Mouse (Mus musculus): ENCODE results near the gene Parp12.

DNA sequence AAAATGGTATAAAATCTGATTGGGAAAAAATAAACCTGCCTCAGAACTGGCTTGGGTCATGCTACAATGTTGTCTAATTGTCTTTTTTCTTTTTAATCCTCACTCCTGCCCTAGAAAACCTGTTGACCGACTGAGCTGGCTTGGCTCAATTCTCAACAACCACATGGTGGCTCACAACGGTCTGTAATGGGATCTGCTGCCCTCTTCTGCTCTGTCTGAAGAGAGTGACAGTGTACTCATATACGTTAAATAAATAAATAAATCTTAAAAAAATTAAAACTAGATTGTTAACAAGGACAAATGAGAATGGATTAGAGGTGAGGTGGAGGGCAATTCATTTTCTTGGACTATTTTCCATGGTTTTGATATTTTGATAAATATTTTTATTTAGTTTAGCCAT lies 2.5 kb upstream of the Parp12 start:
- TF ChIP-seq CTCF (IDR thresholded peaks at IDR 0.05; ENCODE audit: control insufficient read depth, insufficient read depth, low read length), result no peak
- TF ChIP-seq POLR2A (IDR thresholded peaks at IDR 0.05; ENCODE audit: borderline replicate concordance, control insufficient read depth, low read depth, low read length), result no peak
